Mouse (Mus musculus): ENCODE results near the gene 2310039H08Rik. TPM values are rescaled to one million over a fixed set of nuclear protein-coding genes. Genes with fewer than 3 reads are reported as not detected.

Gene 2310039H08Rik
- polyA plus RNA-seq, 1 experiment from 2014 or later, result 192 TPM

- TF ChIP-seq EP300 (IDR thresholded peaks at IDR 0.05; ENCODE audit: low read depth), result no peak
- no peak for TF ChIP-seq CTCF (IDR thresholded peaks at IDR 0.05; ENCODE audit: low read depth)
- no peak for DNase-seq
Measured at GRCm38 (mm10) chr17:46808376-46808775, 35.9 kb downstream of the 2310039H08Rik start.

GRCm38 (mm10) chr17:46809131-46809830, 36.8 kb downstream of the 2310039H08Rik start:
- Histone ChIP-seq H3K4me3 (ENCODE audit: low read depth, low read length) (no peak overlapping the region), H3K9me3 (ENCODE audit: low read length) (no peaks in the 10 kb centered on the region), H3K4me2 (ENCODE audit: low read depth, low read length) (no peak overlapping the region), H3K36me3 (replicated peaks; ENCODE audit: insufficient read depth, low read length) (peaks cover 62% of the 10 kb centered on the region), H3K27ac (ENCODE audit: low read depth) (peak overlapping the region; percentile 40; the same call in 1 of the 2 replicates), H3K9ac (replicated peaks) (no peak overlapping the region), H3K4me1 (ENCODE audit: insufficient read depth) (no peaks in the 10 kb centered on the region), H3K27me3 (ENCODE audit: insufficient read depth, low read length) (no peaks in the 10 kb centered on the region)
- TF ChIP-seq CTCF (IDR thresholded peaks at IDR 0.05; ENCODE audit: low read depth) (no peak), EP300 (IDR thresholded peaks at IDR 0.05; ENCODE audit: low read depth) (no peak)
- ATAC-seq (no peak), DNase-seq (no peak)
- 77% methylated on average over 6 of the region's 6 CpGs for WGBS (ENCODE audit: insufficient replicate concordance)

More at GRCm38 (mm10) chr17:46808376-46808775, 35.9 kb downstream of the 2310039H08Rik start:
- Histone ChIP-seq H3K9ac (replicated peaks) (no peak overlapping the region), H3K4me2 (ENCODE audit: low read depth, low read length) (no peak overlapping the region), H3K4me1 (ENCODE audit: insufficient read depth) (no peaks in the 10 kb centered on the region), H3K27me3 (ENCODE audit: insufficient read depth, low read length) (no peaks in the 10 kb centered on the region), H3K9me3 (ENCODE audit: low read length) (no peaks in the 10 kb centered on the region), H3K4me3 (ENCODE audit: low read depth, low read length) (no peak overlapping the region), H3K36me3 (replicated peaks; ENCODE audit: insufficient read depth, low read length) (peaks cover 61% of the 10 kb centered on the region), H3K27ac (ENCODE audit: low read depth) (no peak overlapping the region)
- 87% methylated on average over 10 of the region's 10 CpGs for WGBS (ENCODE audit: insufficient replicate concordance)
- no peak for ATAC-seq

- no peak overlapping the region for H3K9ac ChIP-seq (replicated peaks)
- H3K4me1 ChIP-seq (ENCODE audit: insufficient read depth), result no peaks in the 10 kb centered on the region
- H3K36me3 ChIP-seq (replicated peaks; ENCODE audit: insufficient read depth, low read length), result peaks cover 59% of the 10 kb centered on the region
- H3K4me2 ChIP-seq (ENCODE audit: low read depth, low read length), result no peak overlapping the region
- DNase-seq, result no peak
- H3K27ac ChIP-seq (ENCODE audit: low read depth), result no peak overlapping the region
- H3K4me3 ChIP-seq (ENCODE audit: low read depth, low read length), result no peak overlapping the region
- H3K9me3 ChIP-seq (ENCODE audit: low read length), result no peaks in the 10 kb centered on the region
- no peak for ATAC-seq
- no peaks in the 10 kb centered on the region for H3K27me3 ChIP-seq (ENCODE audit: insufficient read depth, low read length)
- 88% methylated on average over 3 of the region's 3 CpGs for WGBS (ENCODE audit: insufficient replicate concordance)
- no peak for TF ChIP-seq EP300 (IDR thresholded peaks at IDR 0.05; ENCODE audit: low read depth)
- no peak for TF ChIP-seq CTCF (IDR thresholded peaks at IDR 0.05; ENCODE audit: low read depth)
Measured at GRCm38 (mm10) chr17:46810672-46811071, 38.2 kb downstream of the 2310039H08Rik start.

GRCm38 (mm10) chr17:46812442-46812841, 40.0 kb downstream of the 2310039H08Rik start:
- TF ChIP-seq EP300 (IDR thresholded peaks at IDR 0.05; ENCODE audit: low read depth), result no peak
- no peak for TF ChIP-seq CTCF (IDR thresholded peaks at IDR 0.05; ENCODE audit: low read depth)
- ATAC-seq (no peak), DNase-seq (no peak)
- H3K27ac ChIP-seq (ENCODE audit: low read depth), result no peak overlapping the region
- WGBS (ENCODE audit: insufficient replicate concordance), result 86% methylated on average over 1 of the region's 1 CpGs
- H3K36me3 ChIP-seq (replicated peaks; ENCODE audit: insufficient read depth, low read length), result peaks cover 48% of the 10 kb centered on the region
- H3K9me3 ChIP-seq (ENCODE audit: low read length), result no peaks in the 10 kb centered on the region
- H3K4me1 ChIP-seq (ENCODE audit: insufficient read depth), result peaks cover 1% of the 10 kb centered on the region; the same call in 1 of the 2 replicates
- H3K27me3 ChIP-seq (ENCODE audit: insufficient read depth, low read length), result no peaks in the 10 kb centered on the region
- no peak overlapping the region for H3K4me3 ChIP-seq (ENCODE audit: low read depth, low read length)
- no peak overlapping the region for H3K4me2 ChIP-seq (ENCODE audit: low read depth, low read length)
- no peak overlapping the region for H3K9ac ChIP-seq (replicated peaks)

- Histone ChIP-seq H3K4me2 (ENCODE audit: low read depth, low read length) (no peak overlapping the region), H3K36me3 (replicated peaks; ENCODE audit: insufficient read depth, low read length) (peaks cover 40% of the 10 kb centered on the region), H3K27me3 (ENCODE audit: insufficient read depth, low read length) (no peaks in the 10 kb centered on the region), H3K4me1 (ENCODE audit: insufficient read depth) (peaks cover 4% of the 10 kb centered on the region; the same call in 1 of the 2 replicates), H3K9me3 (ENCODE audit: low read length) (no peaks in the 10 kb centered on the region), H3K9ac (replicated peaks) (no peak overlapping the region), H3K4me3 (ENCODE audit: low read depth, low read length) (no peak overlapping the region), H3K27ac (ENCODE audit: low read depth) (no peak overlapping the region)
- TF ChIP-seq EP300 (IDR thresholded peaks at IDR 0.05; ENCODE audit: low read depth) (no peak), CTCF (IDR thresholded peaks at IDR 0.05; ENCODE audit: low read depth) (no peak)
- WGBS (ENCODE audit: insufficient replicate concordance), result 78% methylated on average over 8 of the region's 8 CpGs
- ATAC-seq (no peak), DNase-seq (no peak)
Measured at GRCm38 (mm10) chr17:46813637-46814036, 41.2 kb downstream of the 2310039H08Rik start.

- Histone ChIP-seq H3K27ac (ENCODE audit: low read depth) (no peak overlapping the region), H3K9ac (replicated peaks) (no peak overlapping the region), H3K36me3 (replicated peaks; ENCODE audit: insufficient read depth, low read length) (peaks cover 40% of the 10 kb centered on the region), H3K4me1 (ENCODE audit: insufficient read depth) (peaks cover 4% of the 10 kb centered on the region; the same call in 1 of the 2 replicates), H3K9me3 (ENCODE audit: low read length) (no peaks in the 10 kb centered on the region), H3K4me3 (ENCODE audit: low read depth, low read length) (no peak overlapping the region), H3K27me3 (ENCODE audit: insufficient read depth, low read length) (no peaks in the 10 kb centered on the region), H3K4me2 (ENCODE audit: low read depth, low read length) (no peak overlapping the region)
- WGBS (ENCODE audit: insufficient replicate concordance), result 89% methylated on average over 6 of the region's 6 CpGs
- TF ChIP-seq EP300 (IDR thresholded peaks at IDR 0.05; ENCODE audit: low read depth), result no peak
- TF ChIP-seq CTCF (IDR thresholded peaks at IDR 0.05; ENCODE audit: low read depth), result no peak
- no peak for DNase-seq
- no peak for ATAC-seq
Measured at GRCm38 (mm10) chr17:46814497-46814896, 42.1 kb downstream of the 2310039H08Rik start.
